Mouse (Mus musculus) layer of hippocampus, postnatal 10 days (tissue): ENCODE measurements around the gene Mdga1. TPM values are rescaled to one million over a fixed set of nuclear protein-coding genes. Genes with fewer than 3 reads are reported as not detected.
"Not testable (repeated sequence)": the region's sequence is repeated elsewhere in the genome, so short reads cannot be mapped to it uniquely, and the experiment has no call there.

ENCODE experiments used
- DNase-seq, 2 experiments: peaks; one replicate each; pipeline ENCODE4 v3.0.0; 2021; ENCODE audit warnings: low spot score in 2 of 2
- total RNA-seq, 2 experiments: library from RNA; stranded (reverse); gene quantifications; 2 replicates each; pipeline ENCODE4 v1.2.3; 2021

Gene Mdga1
- total RNA-seq, 2 experiments from 2014 or later, result 69.8 to 76.6 TPM

DNA sequence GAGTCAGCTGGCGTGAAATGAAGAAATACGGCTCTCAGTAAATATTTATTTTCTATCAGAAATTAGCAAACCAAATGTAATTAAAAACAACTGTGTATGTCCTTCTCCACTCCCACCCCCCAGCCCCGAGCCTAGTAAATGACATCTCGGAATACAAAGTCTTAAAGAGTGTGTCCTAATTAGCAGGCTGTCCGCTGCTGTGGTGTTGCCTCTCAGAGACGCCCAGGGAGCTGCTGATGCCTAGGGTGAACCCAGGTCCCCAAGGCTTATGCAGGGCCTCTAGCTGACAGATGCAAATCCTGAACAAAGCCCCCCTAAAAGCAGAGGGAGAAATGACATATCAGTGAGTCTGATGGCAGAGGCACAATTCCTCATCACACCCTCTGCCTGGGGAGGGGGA lies 155.1 kb downstream of the Mdga1 start:
- DNase-seq, result no peak

DNA sequence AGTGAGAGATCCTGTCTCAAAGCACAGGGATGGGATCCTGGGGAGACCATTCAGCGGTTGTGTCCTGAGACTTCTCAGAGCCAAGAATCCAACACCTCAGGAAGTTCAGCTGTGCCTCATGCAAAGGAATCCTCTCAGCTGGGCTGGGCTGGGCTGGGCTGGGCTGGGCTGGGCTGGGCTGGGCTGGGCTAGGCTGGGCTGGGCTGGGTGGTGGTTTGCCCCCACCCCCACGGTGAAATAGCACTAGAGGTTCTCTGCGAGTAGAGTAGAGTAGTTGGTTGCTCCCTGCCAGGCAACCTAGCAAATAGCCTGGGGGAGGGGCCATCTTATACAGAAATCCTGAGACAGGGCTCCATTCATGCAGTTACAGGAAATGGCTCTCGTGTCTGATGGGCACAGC lies 156.6 kb downstream of the Mdga1 start:
- DNase-seq, result no peak

DNA sequence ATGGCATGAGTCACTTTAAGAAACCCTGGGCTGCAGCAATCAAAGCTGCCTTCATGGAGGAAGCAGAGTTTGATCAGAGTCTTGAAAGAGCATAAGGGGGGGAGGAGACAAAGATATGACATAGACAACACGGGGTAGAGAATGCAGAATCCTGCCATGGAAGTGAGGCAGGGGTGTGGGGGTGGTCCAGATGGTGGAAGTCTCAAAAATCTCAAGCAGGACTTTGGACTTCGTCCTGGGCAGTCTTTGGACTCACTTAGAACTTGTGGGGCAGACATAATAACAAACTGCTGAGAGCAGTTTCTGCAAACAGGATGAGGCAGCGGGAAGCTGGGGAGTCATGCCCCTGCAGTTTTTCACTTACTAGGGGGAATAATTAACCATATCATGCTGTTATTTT lies 166.3 kb downstream of the Mdga1 start:
- DNase-seq, result no peak

DNA sequence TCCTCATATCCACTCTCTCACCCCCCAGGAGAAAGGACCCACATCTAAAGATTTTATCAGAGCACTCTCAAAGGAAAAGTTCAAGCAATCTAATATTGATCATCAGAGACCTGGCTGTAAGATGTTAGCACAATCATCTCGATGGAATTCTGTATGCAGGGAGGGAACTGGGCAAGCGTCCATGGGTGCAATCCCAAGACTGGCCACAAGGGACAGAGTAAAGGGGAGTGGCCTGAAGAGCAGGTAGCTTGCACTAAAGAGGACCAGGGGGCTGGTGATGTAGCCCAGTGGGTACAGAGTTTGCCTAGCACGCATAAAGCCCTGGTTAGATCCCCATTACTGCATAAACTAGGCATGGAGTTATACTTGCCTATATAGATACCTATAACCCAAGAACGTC lies 168.5 kb downstream of the Mdga1 start:
- peak; percentile 79 to 83 for DNase-seq

DNA sequence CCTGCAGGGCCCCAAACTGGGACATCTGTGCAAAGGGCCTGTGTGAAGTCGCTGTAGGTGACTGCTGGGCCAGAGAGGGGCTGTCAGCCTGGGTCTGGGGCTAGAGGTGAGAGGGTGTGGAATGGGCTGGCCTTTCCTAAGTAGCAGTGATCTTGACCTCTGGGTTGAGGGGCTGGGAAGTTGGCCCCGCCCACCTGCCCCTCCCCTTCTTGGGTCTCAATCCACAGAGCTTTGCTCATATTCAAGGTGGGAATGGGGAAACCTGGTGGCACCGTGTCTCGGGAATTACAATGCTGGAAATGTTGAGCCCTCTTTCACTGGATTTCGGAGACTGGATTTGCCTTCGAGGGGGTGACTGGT lies 169.8 kb downstream of the Mdga1 start:
- DNase-seq, result no peak

DNA sequence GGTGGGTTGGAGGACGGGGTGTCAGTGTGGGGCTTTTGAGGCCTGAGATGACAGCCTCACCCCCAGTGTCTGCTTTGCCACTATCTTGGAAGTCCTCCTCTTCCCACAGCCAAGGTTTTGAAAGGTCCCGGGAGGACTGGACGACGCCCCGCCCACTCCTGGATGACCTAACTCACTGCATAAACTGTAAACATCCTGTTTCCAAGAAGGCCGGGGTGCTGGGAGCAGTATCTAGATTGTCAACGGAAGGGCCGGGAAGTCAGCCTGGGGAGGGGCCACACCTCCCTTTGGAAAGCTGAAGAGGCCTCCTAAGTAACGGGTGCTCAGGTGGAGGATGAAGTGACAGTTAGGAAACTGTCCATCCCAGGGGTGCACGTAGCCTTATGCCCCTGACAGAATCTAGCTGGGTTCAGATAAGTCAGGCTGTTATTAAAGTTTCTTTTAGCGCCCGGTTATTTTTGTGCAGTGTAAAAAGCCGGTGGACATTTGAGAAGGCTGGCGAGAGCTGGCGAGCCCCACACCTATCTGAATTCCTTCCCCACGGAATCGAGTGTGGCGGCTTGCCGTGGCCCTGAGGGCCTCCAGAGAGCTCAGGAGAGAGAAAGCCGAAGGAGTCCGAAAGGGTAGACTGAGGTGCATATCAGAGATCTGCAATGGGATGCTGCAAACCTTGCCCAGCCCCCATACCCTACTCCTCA lies 170.3 kb downstream of the Mdga1 start:
- DNase-seq, result no peak

DNA sequence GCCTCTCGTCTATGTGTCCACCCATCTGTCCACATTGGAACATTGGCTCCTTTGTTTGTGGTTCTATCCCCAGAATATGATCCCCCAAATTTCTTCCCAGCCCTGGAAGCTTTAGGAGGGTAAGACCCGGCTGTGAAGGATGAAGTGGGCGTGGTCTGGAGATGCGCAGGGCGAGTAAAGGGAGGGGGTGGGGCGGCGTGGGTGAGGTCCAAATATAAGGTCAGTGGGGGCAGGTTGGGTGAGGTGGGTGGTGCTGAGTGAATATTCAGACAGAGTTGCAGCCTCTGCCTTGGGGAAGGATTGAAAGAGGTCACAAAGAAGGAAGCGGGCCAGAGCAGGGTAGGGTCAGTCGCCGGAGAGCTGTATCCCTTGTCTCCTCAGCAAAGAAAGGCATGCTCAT lies 171.7 kb downstream of the Mdga1 start:
- DNase-seq, result no peak

DNA sequence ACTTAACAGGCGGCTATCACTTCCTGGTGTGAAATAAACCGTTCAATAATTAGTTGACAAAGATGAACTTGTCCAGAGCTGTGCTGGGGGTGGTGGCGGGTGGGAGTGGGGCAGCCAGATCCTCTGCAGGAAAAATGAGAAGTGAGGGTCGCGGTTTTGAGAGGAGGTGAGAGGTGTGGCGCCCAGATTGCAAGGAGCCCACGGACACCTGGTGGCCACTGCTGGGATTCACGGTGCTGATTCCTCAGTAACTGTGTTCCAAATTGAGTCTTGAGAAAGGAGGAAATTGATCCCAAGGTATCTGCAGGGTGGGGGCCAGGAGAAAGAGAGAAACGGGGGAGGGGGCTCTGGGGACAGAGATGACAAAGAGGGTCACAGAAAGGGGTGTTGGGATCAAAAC lies 173.1 kb downstream of the Mdga1 start:
- no peak for DNase-seq

DNA sequence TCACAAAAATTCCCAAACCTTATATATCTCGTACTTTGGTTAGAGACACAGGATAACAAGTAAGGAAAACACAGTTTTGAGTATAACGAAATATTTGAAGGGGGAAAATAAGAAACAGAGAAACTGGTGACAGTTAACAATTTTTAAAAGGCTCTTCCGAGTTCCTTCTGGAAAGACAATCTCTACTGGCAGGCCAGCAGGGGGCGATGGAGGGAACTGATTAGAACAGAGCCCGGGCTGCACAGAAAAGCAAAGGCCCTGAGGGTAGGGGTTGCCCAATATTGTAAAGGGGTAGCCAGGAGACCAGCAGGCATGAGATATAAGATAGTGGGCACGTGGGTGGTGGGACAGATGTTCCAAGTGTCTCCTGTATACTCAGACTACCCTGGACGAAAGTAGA lies 173.8 kb downstream of the Mdga1 start:
- peak; percentile 83 to 89 for DNase-seq

DNA sequence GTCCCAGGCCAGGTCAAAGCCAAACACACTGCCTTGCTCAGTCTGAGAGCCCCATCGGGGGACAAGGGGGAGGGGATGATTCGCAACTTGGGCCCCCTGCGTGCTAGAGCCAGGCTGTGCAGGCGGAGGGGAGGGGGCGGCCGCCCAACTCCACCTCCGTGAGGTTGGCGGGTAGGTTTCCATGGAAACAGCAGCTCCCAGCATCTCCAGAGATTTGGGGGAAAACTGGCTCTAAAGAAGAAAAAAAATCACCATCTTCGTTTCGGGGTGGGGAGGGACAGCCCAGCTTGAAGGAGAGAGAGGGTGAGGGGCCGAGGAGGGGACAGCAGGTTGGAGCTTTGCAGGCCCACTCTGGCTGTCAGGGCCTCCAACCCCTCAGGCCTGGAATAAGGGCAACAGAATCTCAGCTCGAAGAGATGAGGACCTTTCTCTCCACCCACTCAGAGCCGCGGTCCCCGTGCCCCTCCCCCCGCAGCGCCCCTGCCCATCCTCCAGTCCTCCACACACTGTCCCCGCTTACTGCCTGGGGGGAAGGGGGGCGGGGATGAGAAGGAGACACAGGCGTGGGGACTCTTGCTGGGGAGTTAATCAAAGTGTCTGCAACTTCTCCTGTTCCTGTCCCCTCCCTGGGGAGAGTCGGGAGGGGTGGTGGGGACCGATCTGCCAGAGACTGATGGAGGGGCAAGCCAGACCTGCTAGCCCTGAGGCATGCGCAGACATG lies 174.7 kb downstream of the Mdga1 start:
- DNase-seq, result peak in 1 of 2 experiments; percentile 52

DNA sequence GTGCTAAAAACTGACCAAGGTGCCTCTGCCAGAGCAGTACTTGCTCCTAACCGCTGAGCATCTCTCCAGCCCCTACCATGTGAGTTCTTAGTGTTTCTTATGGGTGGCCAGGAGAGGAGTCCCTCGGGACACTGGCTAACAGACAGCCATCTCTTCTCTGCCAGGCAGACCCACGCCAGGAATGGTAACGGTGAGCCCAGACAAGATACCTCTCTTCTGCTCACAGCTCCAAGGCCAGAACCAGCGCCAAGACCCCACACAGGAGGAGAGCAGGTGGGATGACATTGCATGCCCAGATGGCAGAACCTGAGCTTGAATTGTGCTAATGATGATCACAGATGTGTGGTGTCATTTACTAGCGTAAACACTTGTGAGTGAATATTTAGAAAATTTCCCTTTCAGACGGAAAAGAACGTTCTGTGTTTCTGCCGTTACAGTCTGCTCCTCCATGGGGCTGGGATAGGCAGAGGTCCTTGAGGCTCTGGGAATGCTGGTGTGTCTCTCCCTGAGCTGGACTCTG lies 178.3 kb downstream of the Mdga1 start:
- DNase-seq, result peak in 1 of 2 experiments; percentile 33

DNA sequence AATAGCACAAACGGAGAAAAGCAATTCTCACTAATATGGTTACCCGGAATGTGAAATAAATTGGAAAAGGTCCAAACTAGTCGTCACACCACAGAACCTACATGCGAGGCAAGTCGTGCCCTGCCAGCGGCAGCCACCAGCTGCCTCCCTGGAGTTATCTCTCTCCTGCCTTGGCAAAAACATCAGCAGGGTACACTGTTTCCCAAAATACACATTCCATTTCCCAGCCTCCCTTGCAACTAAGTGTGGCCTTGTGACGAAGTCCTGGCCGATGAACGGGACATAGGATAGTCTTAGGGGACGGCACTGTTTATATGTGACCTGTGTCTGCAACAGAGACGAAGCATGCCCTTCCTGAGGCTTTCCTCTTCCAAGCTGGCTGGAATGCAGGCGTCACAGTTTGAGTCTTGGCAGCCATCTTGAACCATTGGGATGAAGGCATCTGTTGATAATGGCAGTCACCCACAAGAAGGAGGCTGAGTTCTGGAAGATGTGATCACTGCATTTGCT lies 179.6 kb downstream of the Mdga1 start:
- peak in 1 of 2 experiments; percentile 26 for DNase-seq

DNA sequence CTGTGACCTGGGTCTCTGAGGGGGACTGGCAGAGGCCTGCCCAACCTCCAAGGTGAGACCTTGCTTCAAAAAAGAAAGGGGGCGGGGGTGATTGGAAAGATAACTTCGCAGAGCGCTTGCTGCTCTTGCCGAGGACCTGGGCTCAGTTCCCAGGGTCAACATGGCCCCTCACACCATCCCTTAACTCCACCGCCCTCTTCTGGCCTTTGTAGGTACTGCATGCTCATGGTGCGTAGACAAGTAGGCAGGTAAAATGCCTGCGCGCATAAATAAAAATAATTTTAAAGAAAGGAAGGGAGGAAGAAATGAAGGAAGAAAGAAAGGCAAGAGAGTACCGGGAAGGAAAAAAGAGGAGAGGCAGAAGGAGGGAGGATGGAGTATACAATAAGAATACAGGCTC lies 180.2 kb downstream of the Mdga1 start:
- DNase-seq, result peak in 1 of 2 experiments; percentile 31

DNA sequence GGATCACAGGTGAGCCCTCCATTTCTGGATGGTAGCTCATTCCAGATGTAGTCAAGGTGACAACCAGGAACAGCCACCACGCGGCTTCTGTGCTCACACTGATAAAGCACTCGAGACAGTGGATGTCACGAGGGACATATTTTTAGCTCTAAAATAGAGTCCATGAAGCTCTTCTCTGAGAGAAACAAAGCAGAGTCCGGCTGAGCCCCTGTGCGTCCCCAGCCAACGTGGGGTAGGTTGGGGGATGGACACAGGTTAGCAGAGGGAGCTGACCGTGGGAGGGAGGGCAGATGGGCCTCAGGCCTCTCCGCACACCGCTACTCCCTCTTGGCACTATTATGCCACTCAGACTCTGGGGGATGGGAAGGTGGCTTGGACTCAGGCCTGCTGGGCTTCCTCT lies 181.3 kb downstream of the Mdga1 start:
- DNase-seq, result no peak

DNA sequence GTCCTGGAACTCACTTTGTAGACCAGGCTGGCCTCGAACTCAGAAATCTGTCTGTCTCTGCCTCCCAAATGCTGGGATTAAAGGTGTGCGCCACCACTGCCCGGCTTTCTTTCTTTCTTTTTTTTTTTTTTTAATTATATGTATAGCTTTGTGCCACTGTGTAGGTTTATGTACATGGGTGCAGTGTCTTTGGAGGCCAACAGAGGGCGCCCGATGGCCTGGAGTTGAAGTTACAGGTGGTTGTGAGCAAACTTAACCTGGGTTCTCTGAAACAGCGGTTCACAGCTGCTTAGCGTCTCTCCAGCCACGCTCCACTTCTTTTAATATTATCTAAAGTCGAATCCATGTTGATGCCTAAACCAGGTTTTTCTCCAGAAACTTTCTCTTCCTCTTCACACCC lies 185.1 kb downstream of the Mdga1 start:
- DNase-seq, result no peak

DNA sequence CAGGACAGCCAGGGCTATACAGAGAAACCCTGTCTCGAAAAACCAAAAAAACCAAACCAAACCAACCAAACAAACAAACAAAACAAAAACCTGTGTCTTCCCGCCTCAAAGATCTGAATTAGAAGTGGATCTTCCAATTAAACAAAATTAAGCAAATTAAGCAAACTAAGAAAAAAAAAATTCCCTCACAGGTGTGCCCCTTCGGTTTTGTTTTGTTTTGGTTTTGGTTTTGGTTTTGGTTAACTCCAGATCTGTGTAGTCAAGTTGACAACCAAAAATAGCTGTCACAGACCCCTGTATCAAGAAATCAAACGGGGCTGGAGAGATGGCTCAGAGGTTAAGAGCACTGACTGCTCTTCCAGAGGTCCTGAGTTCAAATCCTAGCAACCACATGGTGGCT lies 188.4 kb downstream of the Mdga1 start:
- not testable (repeated sequence) for DNase-seq

DNA sequence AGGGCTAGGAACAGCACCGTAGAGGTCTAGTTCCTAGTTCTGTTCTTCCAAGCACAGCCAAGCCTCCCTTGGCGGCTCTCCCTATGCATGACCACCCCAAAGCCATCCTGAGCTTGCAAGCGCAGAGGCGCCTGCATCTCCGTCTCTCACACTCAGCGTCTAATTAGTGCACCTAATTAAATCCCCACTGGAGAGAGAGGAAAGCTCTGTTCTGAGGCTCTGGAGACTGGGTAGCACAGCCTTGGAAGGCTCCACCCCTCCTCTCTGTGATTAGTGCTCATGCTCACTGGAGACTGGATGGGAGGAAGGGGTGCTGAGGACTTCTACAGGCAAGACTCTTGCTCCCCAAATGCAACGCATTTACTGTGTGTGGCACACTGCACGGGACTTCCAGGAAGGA lies 191.9 kb downstream of the Mdga1 start:
- DNase-seq, result no peak

Other genes with a start within 250 kb of the Mdga1 start
- 100 to 1,000 TPM in 1 of 2 experiments, 10 to 100 TPM in 1; 91.3 to 106 TPM for gene Zfand3, start 34.6 kb upstream of the Mdga1 start, total RNA-seq